ENCODE assay signal across 13 mouse cellular contexts in the genomic region with DNA sequence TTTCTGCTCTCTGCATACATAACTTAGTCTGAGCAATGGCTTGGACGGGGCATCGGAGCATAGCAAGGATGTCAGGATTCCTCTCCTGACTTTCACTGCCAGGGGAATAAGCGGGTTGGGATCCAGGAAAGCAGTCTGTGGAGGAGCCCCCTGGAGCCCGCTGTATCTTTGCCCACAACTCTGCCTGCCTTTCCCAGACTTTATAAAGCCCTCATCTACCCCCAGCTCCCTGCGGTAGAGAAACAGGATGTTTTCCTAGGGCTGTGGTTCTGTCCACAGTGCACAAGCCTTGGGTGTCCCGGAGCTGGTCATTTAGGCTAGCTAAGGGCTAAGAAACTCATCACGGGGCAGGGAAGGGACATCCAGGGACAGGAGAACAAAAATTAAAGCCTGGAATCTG. TPM values are rescaled to one million over a fixed set of nuclear protein-coding genes. Genes with fewer than 3 reads are reported as not detected.
A peak's percentile ranks its signal among the peaks of the same experiment; 100 is the strongest.
DNase-seq lines count a peak whose midpoint lies in the region; ATAC-seq and TF ChIP-seq lines count a peak whose summit lies in the region.
"Had no signal": no experiment of that assay in that cellular context is flagged by ENCODE, and none has a peak within 500 bp of the region (broad histone marks: within the 10 kb centered on the region; RNA-seq: fewer than 3 reads in every experiment).

No protein-coding gene starts in this region.

- TF ChIP-seq CTCF in ES-Bruce4 (IDR thresholded peaks at IDR 0.05; ENCODE audit: low read depth, low read length) = no peak

- no peak for TF ChIP-seq EP300 in ES-Bruce4 (IDR thresholded peaks at IDR 0.05; ENCODE audit: insufficient read depth, low read depth, low read length)

- H3K27ac ChIP-seq in heart, embryonic 16.5 days (ENCODE audit: low read length) = no peak overlapping the region
- peak overlapping the region; percentile 47; the same call in 1 of the 2 replicates for H3K27ac ChIP-seq in ES-Bruce4 (ENCODE audit: insufficient read depth, low read length)
- peak overlapping the region; percentile 66 for H3K27ac ChIP-seq in embryonic facial prominence, embryonic 10.5 days (replicated peaks)
- no peak overlapping the region for H3K27ac ChIP-seq in limb, embryonic 15.5 days

- H3K4me1 ChIP-seq in heart, embryonic 16.5 days (ENCODE audit: control insufficient read depth, insufficient read depth, low read length) = peaks cover 36% of the 10 kb centered on the region
- H3K4me1 ChIP-seq in ES-Bruce4 (ENCODE audit: control insufficient read depth, insufficient read depth, low read length) = no peaks in the 10 kb centered on the region
- H3K4me1 ChIP-seq in embryonic facial prominence, embryonic 10.5 days = peaks cover 23% of the 10 kb centered on the region
- H3K4me1 ChIP-seq in limb, embryonic 15.5 days = peaks cover 24% of the 10 kb centered on the region; the same call in 1 of the 2 replicates

- H3K4me3 ChIP-seq in heart, embryonic 16.5 days (ENCODE audit: low read length) = 0 out of 2 replicates have a peak overlapping the region, but pooled peaks have one; percentile 45
- peak overlapping the region; percentile 49 for H3K4me3 ChIP-seq in ES-Bruce4 (ENCODE audit: low read depth, low read length)
- H3K4me3 ChIP-seq in embryonic facial prominence, embryonic 10.5 days = peak overlapping the region; percentile 45
- H3K4me3 ChIP-seq in limb, embryonic 15.5 days = peak overlapping the region; percentile 30; the same call in 1 of the 2 replicates

- peak overlapping the region; percentile 73 for H3K4me2 ChIP-seq in heart, embryonic 16.5 days (ENCODE audit: low read depth, low read length)
- peak overlapping the region; percentile 47 for H3K4me2 ChIP-seq in limb, embryonic 15.5 days

- H3K27me3 ChIP-seq in heart, embryonic 16.5 days (ENCODE audit: control insufficient read depth, insufficient read depth, low read length) = no peaks in the 10 kb centered on the region
- H3K27me3 ChIP-seq in ES-Bruce4 (ENCODE audit: control insufficient read depth, insufficient read depth, low read length, poor library complexity, severe bottlenecking) = no peaks in the 10 kb centered on the region
- peaks cover 5% of the 10 kb centered on the region for H3K27me3 ChIP-seq in embryonic facial prominence, embryonic 10.5 days (replicated peaks; ENCODE audit: low read depth, poor library complexity, severe bottlenecking)
- H3K27me3 ChIP-seq in limb, embryonic 15.5 days = peaks cover 5% of the 10 kb centered on the region; the same call in 1 of the 2 replicates
- H3K27me3 ChIP-seq: CH12.LX had no signal

- ATAC-seq in heart, embryonic 16.5 days (replicated peaks; ENCODE audit: extremely low read depth, insufficient read depth, low FRiP score) = no peak
- ATAC-seq in limb, embryonic 15.5 days (ENCODE audit: insufficient number of reproducible peaks, low FRiP score, low TSS enrichment, low read depth) = no peak
- no peak for ATAC-seq in megakaryocyte, adult 5-6 weeks (ENCODE audit: poor library complexity, severe bottlenecking)

- WGBS in heart, embryonic 16.5 days = 33% methylated on average over 7 of the region's 7 CpGs
- 26% methylated on average over 7 of the region's 7 CpGs for WGBS in embryonic facial prominence, embryonic 10.5 days
- 34% methylated on average over 7 of the region's 7 CpGs for WGBS in limb, embryonic 15.5 days

- TF ChIP-seq POLR2A in ES-Bruce4 (IDR thresholded peaks at IDR 0.05; ENCODE audit: insufficient read depth, low read length) = no peak

- no peaks in the 10 kb centered on the region for H3K9me3 ChIP-seq in heart, embryonic 16.5 days (replicated peaks; ENCODE audit: control insufficient read depth, low read length)
- no peaks in the 10 kb centered on the region for H3K9me3 ChIP-seq in ES-Bruce4 (replicated peaks; ENCODE audit: control insufficient read depth, insufficient read depth, low read length, poor library complexity, severe bottlenecking)
- H3K9me3 ChIP-seq in embryonic facial prominence, embryonic 10.5 days = no peaks in the 10 kb centered on the region
- H3K9me3 ChIP-seq in limb, embryonic 15.5 days = no peaks in the 10 kb centered on the region

- no peaks in the 10 kb centered on the region for H3K36me3 ChIP-seq in heart, embryonic 16.5 days (ENCODE audit: control insufficient read depth, insufficient read depth)
- peaks cover 8% of the 10 kb centered on the region; the same call in 1 of the 2 replicates for H3K36me3 ChIP-seq in ES-Bruce4 (ENCODE audit: control insufficient read depth, insufficient read depth, low read length, poor library complexity, severe bottlenecking)
- H3K36me3 ChIP-seq in embryonic facial prominence, embryonic 10.5 days (replicated peaks) = peaks cover 11% of the 10 kb centered on the region
- H3K36me3 ChIP-seq in limb, embryonic 15.5 days = peaks cover under 1% of the 10 kb centered on the region; the same call in 1 of the 2 replicates

- H3K9ac ChIP-seq in heart, embryonic 16.5 days (ENCODE audit: low read length) = peak overlapping the region; percentile 33; the same call in 1 of the 2 replicates
- H3K9ac ChIP-seq in ES-Bruce4 (ENCODE audit: low read depth, poor library complexity, severe bottlenecking) = peak overlapping the region; percentile 90
- no peak overlapping the region for H3K9ac ChIP-seq in limb, embryonic 15.5 days

- DNase-seq in heart, adult 9 months (ENCODE audit: low spot score in 2 of 2) = no peak
- DNase-seq in embryonic facial prominence, embryonic 10.5 days (ENCODE audit: low spot score) = no peak
- no peak for DNase-seq in yolk sac, embryonic 10.5 days (ENCODE audit: low spot score)
- DNase-seq in right cerebral cortex, postnatal 4 days = no peak
- DNase-seq: adrenal gland, postnatal 10 days; cerebellum, adult 9-10 months; thymus, adult 2 months had no signal

RNA-seq across cellular contexts. Expression of a gene that starts 10.1 kb away (rescaled TPM):
- polyA plus RNA-seq in heart, embryonic 16.5 days (2015; fragmentation: Nextera tagmentation; extraction: Ambion mirVana) = 6.2 and 6.7 TPM in 2 replicates
- polyA plus RNA-seq in ES-Bruce4 (2011; ENCODE audit: insufficient read depth, insufficient read length, low read depth, missing spikeins) = 12.1 and 13.0 TPM in 2 replicates
- 15.4 and 16.0 TPM in 2 replicates for polyA plus RNA-seq in embryonic facial prominence, embryonic 10.5 days (2016; fragmentation: Nextera tagmentation; extraction: Ambion mirVana)
- polyA plus RNA-seq in limb, embryonic 15.5 days (2015; fragmentation: Nextera tagmentation; extraction: Ambion mirVana) = 8.8 and 10.1 TPM in 2 replicates
- total RNA-seq in megakaryocyte, adult 5-6 weeks (2015) = 6.8 TPM in 2 replicates
- 6.1 and 6.6 TPM in 2 replicates for total RNA-seq in megakaryocyte, adult 5-6 weeks (2017)

RNA-seq across cellular contexts. Expression of a gene that starts 22.8 kb away (rescaled TPM):
- polyA plus RNA-seq in heart, embryonic 16.5 days (2015; fragmentation: Nextera tagmentation; extraction: Ambion mirVana) = 20.1 and 25.9 TPM in 2 replicates
- not detected in 2 replicates for polyA plus RNA-seq in ES-Bruce4 (2011; ENCODE audit: insufficient read depth, insufficient read length, low read depth, missing spikeins)
- not detected in 2 replicates for polyA plus RNA-seq in embryonic facial prominence, embryonic 10.5 days (2016; fragmentation: Nextera tagmentation; extraction: Ambion mirVana)
- polyA plus RNA-seq in limb, embryonic 15.5 days (2015; fragmentation: Nextera tagmentation; extraction: Ambion mirVana) = 1.4 and 2.1 TPM in 2 replicates
- not detected in 2 replicates for total RNA-seq in megakaryocyte, adult 5-6 weeks (2015)
- total RNA-seq in megakaryocyte, adult 5-6 weeks (2017) = not detected in 2 replicates
- total RNA-seq: CH12.LX; layer of hippocampus, adult 8-10 months had no signal

RNA-seq across cellular contexts. Expression of a gene that starts 29.7 kb away (rescaled TPM):
- 289 and 293 TPM in 2 replicates for polyA plus RNA-seq in heart, embryonic 16.5 days (2015; fragmentation: Nextera tagmentation; extraction: Ambion mirVana)
- 1.4 and 1.9 TPM in 2 replicates for polyA plus RNA-seq in ES-Bruce4 (2011; ENCODE audit: insufficient read depth, insufficient read length, low read depth, missing spikeins)
- polyA plus RNA-seq in embryonic facial prominence, embryonic 10.5 days (2016; fragmentation: Nextera tagmentation; extraction: Ambion mirVana) = 0.92 and 1.3 TPM in 2 replicates
- 25.9 and 44.8 TPM in 2 replicates for polyA plus RNA-seq in limb, embryonic 15.5 days (2015; fragmentation: Nextera tagmentation; extraction: Ambion mirVana)
- 0.52 and 2.0 TPM in 2 replicates for total RNA-seq in megakaryocyte, adult 5-6 weeks (2015)
- 0.73 and 1.5 TPM in 2 replicates for total RNA-seq in megakaryocyte, adult 5-6 weeks (2017)

RNA-seq across cellular contexts. Expression of a gene that starts 40.4 kb away (rescaled TPM):
- 171 and 196 TPM in 2 replicates for polyA plus RNA-seq in heart, embryonic 16.5 days (2015; fragmentation: Nextera tagmentation; extraction: Ambion mirVana)
- 63.4 and 71.3 TPM in 2 replicates for polyA plus RNA-seq in ES-Bruce4 (2011; ENCODE audit: insufficient read depth, insufficient read length, low read depth, missing spikeins)
- polyA plus RNA-seq in embryonic facial prominence, embryonic 10.5 days (2016; fragmentation: Nextera tagmentation; extraction: Ambion mirVana) = 97.6 and 98.6 TPM in 2 replicates
- 83.0 and 92.9 TPM in 2 replicates for polyA plus RNA-seq in limb, embryonic 15.5 days (2015; fragmentation: Nextera tagmentation; extraction: Ambion mirVana)
- total RNA-seq in megakaryocyte, adult 5-6 weeks (2015) = 18.9 and 25.7 TPM in 2 replicates
- 15.1 and 28.2 TPM in 2 replicates for total RNA-seq in megakaryocyte, adult 5-6 weeks (2017)

Comparison
In these comparisons a context has a peak if more than half of its experiments do, and no peak if none do; other contexts are left out.
1. H3K27ac ChIP-seq: peak in ES-Bruce4 (single experiment) and embryonic facial prominence, embryonic 10.5 days (single experiment); none in heart, embryonic 16.5 days (single experiment) and limb, embryonic 15.5 days (single experiment).
2. Peak in every context shown above with its lines, with median percentiles within 50 percentile points of each other: H3K4me3 ChIP-seq.